Mouse (Mus musculus) limb, embryonic 14.5 days (tissue): ENCODE results near the gene 1810030O07Rik. TPM values are rescaled to one million over a fixed set of nuclear protein-coding genes. Genes with fewer than 3 reads are reported as not detected.

Experiments used
- ATAC-seq: fragments of 200-750 bp; cut with Nextera tagmentation; 2 replicates; pipeline ENCODE4 v1.8.0; 2017; ENCODE audit warnings: low read depth, moderate number of reproducible peaks, moderate TSS enrichment; ENCODE audit not compliant: low FRiP score
- DNase-seq: peaks from one replicate; pipeline ENCODE4 v3.0.0-alpha.2; 2015; ENCODE audit warnings: low spot score
- H3K27ac ChIP-seq: fragments of 300-500 bp; sonication (generic); replicated peaks from 2 replicates; pipeline ENCODE4 v1.5.1; 2014; ENCODE audit warnings: low read depth, mild to moderate bottlenecking, low read length, moderate library complexity, mixed read lengths
- H3K27me3 ChIP-seq: fragments of 300-500 bp; sonication (generic); 2 replicates; pipeline ENCODE4 v1.6.1; 2014; ENCODE audit warnings: low read length, mixed read lengths; ENCODE audit not compliant: control insufficient read depth, insufficient read depth
- H3K36me3 ChIP-seq: fragments of 300-500 bp; sonication (generic); 2 replicates; pipeline ENCODE4 v1.6.1; 2014; ENCODE audit warnings: mild to moderate bottlenecking, low read length, moderate library complexity, mixed read lengths; ENCODE audit not compliant: control insufficient read depth, insufficient read depth
- H3K4me1 ChIP-seq: fragments of 300-500 bp; sonication (generic); 2 replicates; pipeline ENCODE4 v1.6.1; 2014; ENCODE audit warnings: antibody characterized with exemption, low read length, mixed read lengths; ENCODE audit not compliant: control insufficient read depth, insufficient read depth
- H3K4me2 ChIP-seq: fragments of 300-500 bp; sonication (generic); replicated peaks from 2 replicates; pipeline ENCODE4 v1.6.1; 2014; ENCODE audit warnings: low read depth, mild to moderate bottlenecking, low read length, moderate library complexity; ENCODE audit not compliant: severe bottlenecking
- H3K4me3 ChIP-seq: fragments of 300-500 bp; sonication (generic); replicated peaks from 2 replicates; pipeline ENCODE4 v1.5.1; 2014; ENCODE audit warnings: low read length
- H3K9ac ChIP-seq: fragments of 300-500 bp; sonication (generic); 2 replicates; pipeline ENCODE4 v1.6.1; 2014; ENCODE audit warnings: mild to moderate bottlenecking, low read depth, low read length, moderate library complexity; ENCODE audit not compliant: severe bottlenecking
- H3K9me3 ChIP-seq: fragments of 300-500 bp; sonication (generic); 2 replicates; pipeline ENCODE4 v1.6.1; 2016; ENCODE audit warnings: low read length; ENCODE audit not compliant: control insufficient read depth
- POLR2A ChIP-seq: fragments of 200-500 bp; IDR thresholded peaks from 2 replicates; pipeline ENCODE4 v1.8.0; 2012; ENCODE audit warnings: inconsistent platforms, mild to moderate bottlenecking, moderate library complexity, borderline replicate concordance; ENCODE audit not compliant: insufficient read depth, insufficient read length; ENCODE audit errors: extremely low read depth
- WGBS: fragments of 180-500 bp; shearing (Covaris S2); extraction: QIAGEN DNeasy Blood & Tissue Kit; methylation state at CpG from one replicate; pipeline ENCODE4 v1.1.7; 2014; 5-methylcytosine and 5-hydroxymethylcytosine counted together
- polyA plus RNA-seq, 2 experiments: library from polyadenylated mRNA; depleted of rRNA in 1 of 2; stranded (reverse) in 1 of 2; unstranded in 1 of 2; fragments of >200 nt; fragmentation: Nextera tagmentation in 1 of 2; extraction: Ambion mirVana in 1 of 2; gene quantifications; 2 replicates each; pipeline versions ENCODE4 v1.2.1 to v1.2.3; 2012 to 2014

Gene 1810030O07Rik
- polyA plus RNA-seq (2012; rRNA removed) (26.1 and 29.2 TPM in 2 replicates), polyA plus RNA-seq (2014; fragmentation: Nextera tagmentation; extraction: Ambion mirVana) (33.6 and 37.7 TPM in 2 replicates)

- peak within 1 kb of the TSS; percentile 69 for H3K9ac ChIP-seq
- H3K4me1 ChIP-seq, result no peaks in the 10 kb centered on the region; the same call in 1 of the 2 replicates
- ATAC-seq (peak; percentile 99), DNase-seq (peak; percentile 87)
- TF ChIP-seq POLR2A, result no peak
- H3K4me2 ChIP-seq, result peak within 1 kb of the TSS; percentile 47
- no peaks in the 10 kb centered on the region for H3K27me3 ChIP-seq
- peak within 1 kb of the TSS; percentile 81 for H3K27ac ChIP-seq
- 18% methylated on average over 40 of the region's 42 CpGs for WGBS
- peak within 1 kb of the TSS; percentile 56 for H3K4me3 ChIP-seq
- no peaks in the 10 kb centered on the region for H3K9me3 ChIP-seq
- peaks cover 10% of the 10 kb centered on the region for H3K36me3 ChIP-seq
These were observed at the start of gene 1810030O07Rik for GRCm38 (mm10) chrX:12673054-12673775. Gene 1810030O07Rik (minus strand): TSS chrX:12673668.

- Histone ChIP-seq H3K4me1 (no peaks in the 10 kb centered on the region), H3K4me2 (no peak overlapping the region), H3K36me3 (peaks cover 35% of the 10 kb centered on the region), H3K27me3 (no peaks in the 10 kb centered on the region), H3K27ac (no peak overlapping the region), H3K9ac (no peak overlapping the region), H3K9me3 (no peaks in the 10 kb centered on the region), H3K4me3 (no peak overlapping the region)
- ATAC-seq, result no peak
- no peak for DNase-seq
- no peak for TF ChIP-seq POLR2A
- 92% methylated on average over 4 of the region's 4 CpGs for WGBS
These were observed 42.6 kb upstream of the 1810030O07Rik start for GRCm38 (mm10) chrX:12716036-12716435.

GRCm38 (mm10) chrX:12713796-12714195 is 40.3 kb upstream of the 1810030O07Rik start:
- Histone ChIP-seq H3K36me3 (peaks cover 33% of the 10 kb centered on the region), H3K27me3 (no peaks in the 10 kb centered on the region), H3K9me3 (no peaks in the 10 kb centered on the region), H3K9ac (no peak overlapping the region), H3K4me2 (no peak overlapping the region), H3K4me3 (no peak overlapping the region), H3K4me1 (no peaks in the 10 kb centered on the region), H3K27ac (no peak overlapping the region)
- 95% methylated on average over 7 of the region's 7 CpGs for WGBS
- no peak for DNase-seq
- TF ChIP-seq POLR2A, result no peak
- ATAC-seq, result no peak

- no peak for TF ChIP-seq POLR2A
- no peak for DNase-seq
- H3K4me2 ChIP-seq, result no peak overlapping the region
- H3K27ac ChIP-seq, result no peak overlapping the region
- H3K4me3 ChIP-seq, result no peak overlapping the region
- 71% methylated on average over 8 of the region's 8 CpGs for WGBS
- no peaks in the 10 kb centered on the region for H3K9me3 ChIP-seq
- no peaks in the 10 kb centered on the region for H3K4me1 ChIP-seq
- H3K36me3 ChIP-seq, result peaks cover 19% of the 10 kb centered on the region
- ATAC-seq, result no peak
- no peaks in the 10 kb centered on the region for H3K27me3 ChIP-seq
- no peak overlapping the region for H3K9ac ChIP-seq
These were observed 13.4 kb upstream of the 1810030O07Rik start for GRCm38 (mm10) chrX:12686910-12687309.

GRCm38 (mm10) chrX:12686071-12686470 is 12.6 kb upstream of the 1810030O07Rik start:
- Histone ChIP-seq H3K4me3 (no peak overlapping the region), H3K9ac (no peak overlapping the region), H3K4me2 (no peak overlapping the region), H3K4me1 (no peaks in the 10 kb centered on the region), H3K9me3 (no peaks in the 10 kb centered on the region), H3K27ac (no peak overlapping the region), H3K36me3 (peaks cover 19% of the 10 kb centered on the region), H3K27me3 (no peaks in the 10 kb centered on the region)
- TF ChIP-seq POLR2A, result no peak
- ATAC-seq, result no peak
- DNase-seq, result no peak
